Mouse (Mus musculus): ENCODE measurements at regions not wholly inside any gene's neighbourhood (a gene's known extent, or its start where the extent isn't known, plus 50 kb on each side); places are given as distances from the start of the nearest gene placed in this dataset.

DNA sequence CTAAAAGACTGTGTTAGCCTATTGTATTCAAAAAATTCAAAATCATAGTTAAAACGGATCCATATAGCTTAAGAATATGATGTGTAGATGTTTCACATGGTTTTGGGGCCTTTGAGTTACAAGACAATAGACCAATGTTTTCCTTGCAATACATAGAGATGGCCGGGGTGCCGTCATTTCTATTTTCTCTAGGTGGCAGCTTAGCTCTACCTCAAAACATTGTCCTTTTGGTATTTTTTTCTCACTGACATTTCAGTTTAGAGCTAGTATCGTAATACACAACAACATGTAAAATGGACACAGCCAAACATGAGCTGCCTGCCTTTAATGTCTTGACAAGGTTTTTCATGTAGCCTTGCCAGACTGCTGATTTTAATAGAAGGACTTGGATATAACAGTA is 290.3 kb upstream of the Fbxo33 start:
- TF ChIP-seq POLR2A (IDR thresholded peaks at IDR 0.05; ENCODE audit: borderline replicate concordance, extremely low read depth, low read depth, low read length) (no peak), CTCF (IDR thresholded peaks at IDR 0.05; ENCODE audit: insufficient read depth, low read length) (no peak)
